ENCODE assay signal across 9 mouse cellular contexts in genomic region chr19:15340305-15340983, GRCm38 (mm10).
A peak's percentile ranks its signal among the peaks of the same experiment; 100 is the strongest.
DNase-seq lines count a peak whose midpoint lies in the region; ATAC-seq lines count a peak whose summit lies in the region.
"Had no signal": no experiment of that assay in that cellular context is flagged by ENCODE, and none has a peak within 500 bp of the region (broad histone marks: within the 10 kb centered on the region; RNA-seq: fewer than 3 reads in every experiment).

No protein-coding gene starts in this region.

- peak overlapping the region; percentile 2; the same call in 1 of the 2 replicates for H3K4me3 ChIP-seq in forebrain, embryonic 14.5 days (ENCODE audit: low read depth, low read length)
- peak overlapping the region; percentile 5; the same call in 1 of the 2 replicates for H3K4me3 ChIP-seq in midbrain, embryonic 13.5 days (replicated peaks)

- H3K9me3 ChIP-seq in forebrain, embryonic 14.5 days (replicated peaks; ENCODE audit: control insufficient read depth, low read length) = no peaks in the 10 kb centered on the region
- no peaks in the 10 kb centered on the region for H3K9me3 ChIP-seq in midbrain, embryonic 13.5 days

- no peaks in the 10 kb centered on the region for H3K36me3 ChIP-seq in forebrain, embryonic 14.5 days (ENCODE audit: control insufficient read depth, insufficient read depth, low read length)
- no peaks in the 10 kb centered on the region for H3K36me3 ChIP-seq in midbrain, embryonic 13.5 days

- intact Hi-C loops in gastrocnemius, postnatal 14 days (cut with DNase I; ENCODE audit: low total_unique reads) = no loop called here

- 0 out of 2 replicates have a peak, but pooled peaks cover 3% of the 10 kb centered on the region for H3K27me3 ChIP-seq in forebrain, embryonic 14.5 days (replicated peaks; ENCODE audit: control insufficient read depth, insufficient read depth, low read length)
- no peaks in the 10 kb centered on the region for H3K27me3 ChIP-seq in midbrain, embryonic 13.5 days

- 23% methylated on average over 19 of the region's 19 CpGs for WGBS in forebrain, embryonic 14.5 days
- WGBS in midbrain, embryonic 13.5 days = 38% methylated on average over 19 of the region's 19 CpGs

- peak; percentile 4 for DNase-seq in gastrocnemius, postnatal 10 days
- DNase-seq in gastrocnemius, postnatal 4 days (ENCODE audit: low spot score in 2 of 2) = no peak
- peak; percentile 35 for DNase-seq in Muller cell, postnatal 12 days (ENCODE audit: inconsistent ontology term)
- DNase-seq in forebrain, embryonic 14.5 days (ENCODE audit: low spot score) = peak; percentile 80
- DNase-seq in gastrocnemius, postnatal 14 days = no peak
- DNase-seq: liver, postnatal 0 days had no signal

- peak overlapping the region; percentile 2; the same call in 1 of the 2 replicates for H3K9ac ChIP-seq in forebrain, embryonic 14.5 days (ENCODE audit: low read length)
- 0 out of 2 replicates have a peak overlapping the region, but pooled peaks have one; percentile 7 for H3K9ac ChIP-seq in midbrain, embryonic 13.5 days (replicated peaks)
- H3K9ac ChIP-seq: liver, postnatal 0 days had no signal

- H3K4me1 ChIP-seq in forebrain, embryonic 14.5 days (ENCODE audit: control insufficient read depth, insufficient read depth, low read length) = peaks cover 7% of the 10 kb centered on the region; the same call in 1 of the 2 replicates
- peaks cover 18% of the 10 kb centered on the region for H3K4me1 ChIP-seq in midbrain, embryonic 13.5 days (replicated peaks)

- peak overlapping the region; percentile 42 for H3K4me2 ChIP-seq in forebrain, embryonic 14.5 days (ENCODE audit: low read length)
- peak overlapping the region; percentile 38 for H3K4me2 ChIP-seq in midbrain, embryonic 13.5 days (replicated peaks)

- peak; percentile 89 for ATAC-seq in forebrain, embryonic 14.5 days
- peak; percentile 94 for ATAC-seq in midbrain, embryonic 13.5 days
- ATAC-seq in activated CD4-positive, CD25-positive, alpha-beta regulatory T cell, adult 4 months = no peak
- ATAC-seq in megakaryocyte progenitor cell, adult 5-6 weeks (replicated peaks; ENCODE audit: poor library complexity) = no peak
- ATAC-seq: liver, postnatal 0 days had no signal

- peak overlapping the region; percentile 35; the same call in 1 of the 2 replicates for H3K27ac ChIP-seq in forebrain, embryonic 14.5 days (ENCODE audit: low read depth, low read length)
- H3K27ac ChIP-seq in midbrain, embryonic 13.5 days = peak overlapping the region; percentile 74

Comparison
In these comparisons a context has a peak if more than half of its experiments do, and no peak if none do; other contexts are left out.
1. DNase-seq: peak in gastrocnemius, postnatal 10 days (single experiment), Muller cell, postnatal 12 days (single experiment) and forebrain, embryonic 14.5 days (single experiment); none in gastrocnemius, postnatal 4 days (0 of 2) and gastrocnemius, postnatal 14 days (single experiment).
2. ATAC-seq: peak in forebrain, embryonic 14.5 days (single experiment) and midbrain, embryonic 13.5 days (single experiment); none in activated CD4-positive, CD25-positive, alpha-beta regulatory T cell, adult 4 months (single experiment) and megakaryocyte progenitor cell, adult 5-6 weeks (single experiment).